Mouse (Mus musculus): ENCODE measurements around the gene Rhog.
A peak's percentile ranks its signal among the peaks of the same experiment; 100 is the strongest.

Gene Rhog

DNA sequence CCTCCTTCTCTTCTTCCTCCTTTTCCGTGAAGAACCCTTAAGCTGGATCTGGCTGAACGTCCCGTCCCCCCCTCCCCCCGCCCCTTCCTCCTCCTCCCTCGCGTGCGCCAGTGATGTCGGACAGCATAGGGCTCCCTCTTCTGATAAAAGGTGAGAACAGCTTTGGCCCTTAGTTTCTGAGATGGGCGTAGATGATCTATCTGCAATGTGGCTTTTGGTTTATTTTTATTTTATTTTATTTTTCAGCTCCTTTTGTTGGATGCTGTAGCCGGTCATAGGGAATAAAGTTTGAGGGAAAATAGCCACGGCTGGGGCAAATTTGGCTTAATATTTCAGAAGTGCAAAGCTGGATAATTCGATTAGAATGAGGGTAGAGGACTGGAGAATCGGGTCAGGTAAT, 33.5 kb downstream of the Rhog start:
- DNase-seq (ENCODE audit: low read depth), result peak; percentile 67

DNA sequence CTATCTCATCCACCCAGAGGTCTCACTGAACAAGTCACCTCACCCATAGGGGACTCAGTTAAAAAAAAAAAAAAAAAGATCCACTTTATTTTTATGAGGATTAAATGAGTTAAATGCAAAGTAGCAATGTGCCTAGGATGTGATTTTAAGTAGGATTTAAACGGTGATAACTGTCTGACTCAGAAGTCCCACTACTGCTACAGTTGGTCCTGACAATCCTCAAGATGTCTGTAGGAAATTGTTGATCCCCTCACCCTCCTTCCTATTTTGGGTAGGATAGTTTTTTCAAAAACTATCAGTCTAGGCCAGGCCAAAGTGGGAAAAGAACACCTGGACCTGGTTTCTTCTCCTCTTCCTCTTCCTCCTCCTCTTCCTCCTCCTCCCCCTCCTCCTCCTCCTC, 34.0 kb downstream of the Rhog start:
- no peak for DNase-seq (ENCODE audit: low read depth)

DNA sequence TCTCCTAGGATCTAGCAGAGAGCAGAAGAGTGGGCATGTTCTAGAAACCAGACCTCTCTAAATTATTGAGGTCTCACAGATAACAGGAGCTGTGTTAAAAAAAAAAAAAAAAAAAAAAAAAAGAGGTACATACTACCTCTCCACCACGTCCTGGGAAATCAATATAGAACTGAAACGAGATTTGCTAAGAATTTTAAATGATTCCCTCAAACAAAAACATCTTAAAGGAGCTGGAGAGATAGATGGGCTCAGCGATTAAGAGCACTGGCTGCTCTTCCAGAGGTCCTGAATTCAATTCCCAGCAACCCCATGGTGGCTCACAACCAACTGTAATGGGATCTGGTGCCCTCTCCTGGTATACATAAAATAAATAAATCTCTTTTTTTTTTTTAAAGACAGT, 44.8 kb downstream of the Rhog start:
- no peak for DNase-seq (ENCODE audit: low read depth)

DNA sequence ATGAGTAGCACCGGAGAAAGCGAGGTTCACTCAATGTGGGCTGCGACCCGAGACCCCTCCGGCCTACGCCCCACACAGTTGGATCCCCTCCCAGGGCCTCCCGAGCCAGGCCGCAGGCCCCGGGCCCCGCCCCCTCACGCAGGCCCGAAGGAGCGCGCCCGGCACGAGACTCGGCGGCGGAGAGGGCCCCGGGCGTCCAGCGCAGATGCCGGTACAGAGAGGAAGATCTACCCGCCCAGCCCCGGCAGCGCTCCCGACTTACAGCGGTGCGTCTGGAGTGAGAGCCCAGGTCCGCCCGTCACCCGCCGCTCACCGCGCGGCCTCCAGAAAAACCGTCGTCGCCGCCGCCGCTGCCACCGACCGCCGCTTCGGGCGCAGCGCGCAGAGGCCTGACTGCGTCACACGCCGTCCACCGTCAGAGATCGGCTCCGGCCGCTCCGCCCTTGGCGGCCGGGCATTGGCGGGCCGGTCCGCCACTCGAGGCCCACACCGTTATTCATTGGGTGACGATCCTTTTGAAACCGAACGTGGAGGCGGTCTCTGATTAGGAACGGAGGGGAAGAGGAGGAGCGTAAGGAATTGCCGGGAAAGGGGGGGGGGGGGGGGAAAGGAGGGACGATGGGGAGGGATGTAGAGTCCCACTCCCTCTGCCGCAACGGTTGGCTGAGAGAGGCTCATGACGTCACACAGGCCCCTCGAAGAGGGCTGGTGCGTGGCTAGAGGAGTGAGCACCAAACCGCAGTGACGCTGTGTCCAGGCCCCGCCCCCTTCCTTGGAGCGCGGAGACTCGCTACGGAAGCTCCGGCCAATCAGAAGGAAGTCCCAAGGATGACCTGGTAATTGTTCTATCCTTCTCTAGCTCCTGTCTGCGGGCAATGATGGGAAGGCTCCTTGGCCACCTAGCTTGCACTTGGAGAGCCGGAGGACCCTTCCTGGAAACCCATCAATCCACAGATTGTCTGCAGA, 45.8 kb downstream of the Rhog start, which contains the start of the genes Nup98 and Pgap2:
TSS of gene Nup98 (minus strand) at position 421 of the 966 bp plus-strand sequence.
TSS of gene Pgap2 (plus strand) at position 453 of the 966 bp plus-strand sequence.
- DNase-seq (ENCODE audit: low read depth), result peak; percentile 97

DNA sequence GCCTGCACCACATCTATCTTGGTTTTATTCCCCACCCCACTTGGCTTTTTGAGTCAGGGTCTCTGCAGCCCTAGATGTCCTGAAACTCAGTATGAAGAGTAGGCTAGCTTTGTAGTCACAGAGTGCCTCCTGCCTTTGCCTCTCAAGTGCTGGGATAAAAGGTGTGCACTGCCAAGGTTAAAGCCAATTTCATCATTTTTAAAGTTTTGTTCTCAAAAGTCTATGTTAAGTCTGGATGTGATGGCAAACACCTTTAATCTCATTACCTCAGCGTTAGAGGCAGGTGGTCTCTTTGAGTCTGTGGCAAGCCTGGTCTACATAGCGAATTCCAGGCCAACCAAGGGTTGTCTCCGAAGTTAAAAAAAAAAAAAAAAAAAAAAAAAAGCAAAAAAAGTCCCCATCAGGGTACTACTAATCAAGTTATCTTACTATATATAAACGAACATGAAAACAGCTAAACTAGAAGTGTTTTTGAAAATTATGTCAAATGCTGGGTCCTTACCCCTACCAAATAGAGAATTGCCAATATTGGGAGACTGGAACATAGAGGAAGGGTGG, 47.0 kb downstream of the Rhog start:
- DNase-seq (ENCODE audit: low read depth), result no peak

DNA sequence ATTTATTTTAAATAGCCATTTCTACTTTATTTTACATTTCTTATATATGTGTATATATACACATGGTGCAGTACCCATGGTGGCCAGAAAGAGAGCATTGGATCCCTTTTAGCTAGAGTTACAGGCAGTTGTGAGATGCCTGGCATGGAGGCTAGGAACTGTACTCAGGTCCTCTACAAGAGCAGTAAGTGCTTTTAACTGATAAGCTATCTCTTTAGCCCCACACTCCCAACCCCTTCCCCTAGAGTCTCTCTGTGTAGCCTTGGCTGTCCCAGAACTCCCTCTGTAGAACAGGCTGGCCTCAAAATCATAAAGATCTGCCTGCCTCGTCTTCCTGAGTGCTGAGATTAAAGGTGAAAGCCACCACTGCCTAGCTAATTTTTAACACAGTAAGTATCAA, 50.2 kb downstream of the Rhog start:
- peak; percentile 32 for DNase-seq (ENCODE audit: low read depth)

DNA sequence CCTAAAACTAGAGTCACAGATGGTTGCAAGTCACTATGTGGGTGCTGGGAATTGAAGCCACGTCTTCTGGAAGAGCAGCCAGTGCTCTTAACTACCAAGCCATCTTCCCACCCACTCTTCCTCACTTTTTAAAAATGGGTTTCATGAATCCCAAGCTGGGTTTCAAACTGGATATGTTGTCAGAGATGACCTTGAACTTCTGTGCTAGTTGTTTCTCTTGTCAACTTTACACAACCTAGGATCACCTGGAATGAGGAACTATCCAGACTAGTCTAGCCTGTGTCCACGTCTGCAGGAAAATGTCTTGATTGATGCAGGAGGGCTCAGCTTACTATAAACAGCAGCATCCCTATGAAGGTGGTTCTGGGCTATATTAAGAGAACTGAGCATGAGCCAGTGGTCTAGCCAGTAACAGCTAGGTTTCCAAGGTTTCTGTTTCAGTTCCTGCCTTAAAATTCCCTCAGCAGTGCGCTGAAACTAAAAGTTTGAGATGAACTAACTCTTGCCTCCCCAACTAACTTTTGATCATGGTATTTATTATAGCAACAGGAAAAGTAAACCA, 51.5 kb downstream of the Rhog start:
- DNase-seq (ENCODE audit: low read depth), result no peak

DNA sequence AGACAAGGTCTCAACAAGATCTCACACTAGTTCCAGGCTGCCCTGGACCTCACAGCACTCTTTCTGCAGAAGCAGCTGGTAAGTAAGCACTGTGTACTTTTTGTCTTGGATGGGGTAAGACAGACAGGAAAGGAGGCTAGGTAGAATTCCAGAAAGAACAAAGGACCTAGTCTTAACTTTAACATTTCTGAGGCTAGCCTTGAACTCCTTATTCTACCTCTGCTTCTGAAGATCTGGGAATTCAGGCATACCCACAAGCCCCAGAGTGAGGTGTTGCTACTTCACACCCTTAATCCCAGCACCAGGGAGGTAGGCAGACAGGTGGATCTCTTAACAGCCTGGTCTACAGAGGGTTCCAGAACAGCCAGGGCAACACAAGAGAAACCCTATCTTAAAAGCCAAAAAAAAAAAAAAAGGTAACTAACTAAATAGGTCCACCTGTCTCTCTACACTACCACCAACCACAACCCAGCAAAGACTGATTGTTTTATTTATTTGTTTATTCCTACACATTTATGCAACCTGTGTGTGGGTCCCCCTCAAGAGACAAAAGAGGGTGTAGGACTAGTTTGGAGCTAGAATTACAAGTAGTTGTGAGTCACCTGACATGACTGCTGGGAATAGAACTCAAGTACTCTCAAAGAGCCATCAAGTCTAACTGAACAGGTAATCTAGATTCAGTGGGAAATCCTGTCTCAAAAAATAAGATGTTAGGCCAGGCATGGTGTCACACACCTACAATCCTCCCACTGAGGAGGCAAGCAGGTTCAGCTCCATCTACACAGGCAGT, 54.7 kb downstream of the Rhog start:
- DNase-seq (ENCODE audit: low read depth), result no peak

DNA sequence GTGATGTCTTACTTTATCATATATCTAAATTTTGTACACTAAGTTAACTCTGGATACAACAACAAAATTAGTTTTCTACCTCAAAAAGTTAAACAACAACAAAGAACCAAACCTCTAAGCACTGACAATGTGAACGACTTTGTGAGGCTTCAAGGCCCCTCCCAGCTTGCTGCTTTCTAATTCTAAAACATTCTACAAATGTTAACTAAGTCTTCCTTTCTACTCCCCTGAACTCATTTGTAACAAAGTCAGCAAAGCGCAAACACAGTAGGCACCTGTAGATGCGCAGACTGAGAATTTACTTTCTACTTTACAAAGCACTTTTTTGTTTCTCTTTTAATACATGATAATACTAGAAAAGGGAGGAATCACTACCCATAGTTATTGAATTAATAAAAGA, 55.3 kb downstream of the Rhog start:
- DNase-seq (ENCODE audit: low read depth), result no peak

DNA sequence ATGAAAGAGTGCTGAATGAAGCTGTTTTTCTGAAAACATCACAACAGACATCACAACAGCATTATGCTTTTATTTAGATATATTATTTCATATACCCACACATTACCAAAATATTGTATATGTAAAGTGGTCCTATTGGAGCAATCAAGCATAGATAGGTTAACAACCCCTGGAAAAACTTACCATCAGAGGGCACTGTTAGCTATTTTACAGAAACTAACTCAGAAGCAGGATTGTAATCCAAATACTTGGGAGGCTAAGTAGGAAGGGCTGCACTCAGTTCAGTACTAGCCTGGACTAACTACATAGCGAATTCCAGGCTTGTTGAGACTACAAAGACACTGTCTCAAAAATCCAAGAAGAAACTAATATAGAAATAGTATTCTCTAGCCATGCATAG, 63.5 kb downstream of the Rhog start:
- DNase-seq (ENCODE audit: low read depth), result peak; percentile 46

Measured in naive thymus-derived CD4-positive, alpha-beta T cell, adult 2 months (primary cell).